Comparison of ENCODE assay signal across 7 mouse cellular contexts in genomic region chr11:77215483-77215882, GRCm38 (mm10). TPM values are rescaled to one million over a fixed set of nuclear protein-coding genes. Genes with fewer than 3 reads are reported as not detected.
DNase-seq lines count a peak whose midpoint lies in the region; ATAC-seq and TF ChIP-seq lines count a peak whose summit lies in the region.

No protein-coding gene starts in this region.

- peaks cover 11% of the 10 kb centered on the region for H3K4me1 ChIP-seq in lung, embryonic 16.5 days (replicated peaks; ENCODE audit: control insufficient read depth, insufficient read depth, low read length)
- peaks cover 4% of the 10 kb centered on the region; the same call in 1 of the 2 replicates for H3K4me1 ChIP-seq in cortical plate, adult 2 months (ENCODE audit: control insufficient read depth, insufficient read depth, low read length)
- H3K4me1 ChIP-seq in hindbrain, postnatal 0 days (ENCODE audit: insufficient read depth, low read length), result no peaks in the 10 kb centered on the region
- H3K4me1 ChIP-seq in midbrain, postnatal 0 days (ENCODE audit: insufficient read depth, low read length), result peaks cover 8% of the 10 kb centered on the region; the same call in 1 of the 2 replicates

- no peaks in the 10 kb centered on the region for H3K27me3 ChIP-seq in lung, embryonic 16.5 days (ENCODE audit: control insufficient read depth, insufficient read depth, low read depth, low read length)
- H3K27me3 ChIP-seq in hindbrain, postnatal 0 days (ENCODE audit: insufficient read depth, low read length), result no peaks in the 10 kb centered on the region
- H3K27me3 ChIP-seq in midbrain, postnatal 0 days (ENCODE audit: insufficient read depth, low read length), result no peaks in the 10 kb centered on the region

- no peaks in the 10 kb centered on the region for H3K9me3 ChIP-seq in lung, embryonic 16.5 days (ENCODE audit: control insufficient read depth, low read length)
- no peaks in the 10 kb centered on the region for H3K9me3 ChIP-seq in hindbrain, postnatal 0 days (ENCODE audit: low read length)
- no peaks in the 10 kb centered on the region for H3K9me3 ChIP-seq in midbrain, postnatal 0 days (ENCODE audit: low read length)

- no peak for TF ChIP-seq CTCF in cortical plate, adult 2 months (IDR thresholded peaks at IDR 0.05; ENCODE audit: extremely low read depth, insufficient read depth, low read length)
- TF ChIP-seq CTCF in hindbrain, postnatal 0 days (IDR thresholded peaks at IDR 0.05; ENCODE audit: low read depth), result no peak
- no peak for TF ChIP-seq CTCF in midbrain, postnatal 0 days (IDR thresholded peaks at IDR 0.05)

- DNase-seq in lung, postnatal 4 days, result no peak
- DNase-seq in hindbrain, postnatal 0 days (ENCODE audit: low spot score), result peak; percentile 34
- DNase-seq in midbrain, postnatal 0 days (ENCODE audit: low spot score), result peak; percentile 18
- DNase-seq in adrenal gland, adult 18-20 months (ENCODE audit: low spot score in 2 of 2), result no peak
- no peak for DNase-seq in urinary bladder, postnatal 4 days (ENCODE audit: low spot score in 2 of 2)

- peak overlapping the region; percentile 89 for H3K9ac ChIP-seq in lung, embryonic 16.5 days (ENCODE audit: low read length)
- H3K9ac ChIP-seq in hindbrain, postnatal 0 days (replicated peaks; ENCODE audit: low read length), result peak overlapping the region; percentile 78
- H3K9ac ChIP-seq in midbrain, postnatal 0 days (replicated peaks; ENCODE audit: low read length, poor library complexity, severe bottlenecking), result peak overlapping the region; percentile 73

- 1% methylated on average over 11 of the region's 11 CpGs for WGBS in lung, embryonic 16.5 days
- WGBS in hindbrain, postnatal 0 days, result 2% methylated on average over 11 of the region's 11 CpGs
- WGBS in midbrain, postnatal 0 days, result under 1% methylated on average over 11 of the region's 11 CpGs

- peak overlapping the region; percentile 84 for H3K4me2 ChIP-seq in lung, embryonic 16.5 days (ENCODE audit: low read depth, low read length)
- H3K4me2 ChIP-seq in hindbrain, postnatal 0 days (ENCODE audit: low read depth, low read length), result peak overlapping the region; percentile 86
- H3K4me2 ChIP-seq in midbrain, postnatal 0 days (ENCODE audit: low read depth, low read length, poor library complexity, severe bottlenecking), result peak overlapping the region; percentile 71

- H3K27ac ChIP-seq in lung, embryonic 16.5 days (ENCODE audit: low read length), result peak overlapping the region; percentile 86
- H3K27ac ChIP-seq in cortical plate, adult 2 months (ENCODE audit: insufficient read depth, low read length), result peak overlapping the region; percentile 93
- peak overlapping the region; percentile 96 for H3K27ac ChIP-seq in hindbrain, postnatal 0 days
- peak overlapping the region; percentile 95 for H3K27ac ChIP-seq in midbrain, postnatal 0 days (ENCODE audit: low read depth, low read length)

- ATAC-seq in lung, embryonic 16.5 days (ENCODE audit: low read depth), result peak; percentile 27
- no peak for ATAC-seq in hindbrain, postnatal 0 days
- ATAC-seq in midbrain, postnatal 0 days (ENCODE audit: low FRiP score), result peak; percentile 18; the same call in 1 of the 2 replicates

- no peaks in the 10 kb centered on the region for H3K36me3 ChIP-seq in lung, embryonic 16.5 days (ENCODE audit: control insufficient read depth, insufficient read depth, low read length)
- no peaks in the 10 kb centered on the region for H3K36me3 ChIP-seq in hindbrain, postnatal 0 days (ENCODE audit: insufficient read depth, low read length)
- no peaks in the 10 kb centered on the region for H3K36me3 ChIP-seq in midbrain, postnatal 0 days (ENCODE audit: insufficient read depth, low read length)

- no peak for TF ChIP-seq POLR2A in cortical plate, adult 2 months (IDR thresholded peaks at IDR 0.05; ENCODE audit: extremely low read depth, insufficient read depth, low read length)

- H3K4me3 ChIP-seq in lung, embryonic 16.5 days (ENCODE audit: low read length), result peak overlapping the region; percentile 85
- H3K4me3 ChIP-seq in cortical plate, adult 2 months (ENCODE audit: insufficient read depth, low read length), result peak overlapping the region; percentile 80
- peak overlapping the region; percentile 64 for H3K4me3 ChIP-seq in hindbrain, postnatal 0 days (ENCODE audit: low read length)
- peak overlapping the region; percentile 62 for H3K4me3 ChIP-seq in midbrain, postnatal 0 days (ENCODE audit: low read depth, low read length)

RNA-seq across cellular contexts. Expression of gene Ssh2, which starts 0.6 kb away (rescaled TPM):
- polyA plus RNA-seq in lung, embryonic 16.5 days (2015; fragmentation: Nextera tagmentation; extraction: Ambion mirVana), result 14.5 and 15.6 TPM in 2 replicates
- polyA plus RNA-seq in cortical plate, adult 2 months (2012; rRNA removed), result 14.9 and 15.0 TPM in 2 replicates
- 30.1 and 30.3 TPM in 2 replicates for total RNA-seq in hindbrain, postnatal 0 days (2014; rRNA removed)
- polyA plus RNA-seq in hindbrain, postnatal 0 days (2015; fragmentation: Nextera tagmentation; extraction: Ambion mirVana), result 10.1 and 10.9 TPM in 2 replicates
- total RNA-seq in midbrain, postnatal 0 days (2014; rRNA removed), result 43.2 and 49.1 TPM in 2 replicates
- polyA plus RNA-seq in midbrain, postnatal 0 days (2015; fragmentation: Nextera tagmentation; extraction: Ambion mirVana), result 12.1 and 14.5 TPM in 2 replicates
- 10 to 100 TPM; 19.5 to 22.3 TPM for total RNA-seq in adrenal gland, adult 18-20 months (2021)

RNA-seq across cellular contexts. Expression of gene Efcab5, which starts 26.7 kb away (rescaled TPM):
- 0.21 and 0.73 TPM in 2 replicates for polyA plus RNA-seq in lung, embryonic 16.5 days (2015; fragmentation: Nextera tagmentation; extraction: Ambion mirVana)
- polyA plus RNA-seq in cortical plate, adult 2 months (2012; rRNA removed), result 2.9 and 4.3 TPM in 2 replicates
- 0.78 and 0.93 TPM in 2 replicates for total RNA-seq in hindbrain, postnatal 0 days (2014; rRNA removed)
- polyA plus RNA-seq in hindbrain, postnatal 0 days (2015; fragmentation: Nextera tagmentation; extraction: Ambion mirVana), result 0.51 and 0.76 TPM in 2 replicates
- total RNA-seq in midbrain, postnatal 0 days (2014; rRNA removed), result 0.44 and 1.3 TPM in 2 replicates
- polyA plus RNA-seq in midbrain, postnatal 0 days (2015; fragmentation: Nextera tagmentation; extraction: Ambion mirVana), result 0.51 and 0.65 TPM in 2 replicates
- total RNA-seq in adrenal gland, adult 18-20 months (2021), result under 1 TPM; 0.22 to 0.80 TPM

Comparison
In these comparisons a context has a peak if more than half of its experiments do, and no peak if none do; other contexts are left out.
1. DNase-seq: peak in hindbrain, postnatal 0 days (single experiment) and midbrain, postnatal 0 days (single experiment); none in lung, postnatal 4 days (0 of 2), adrenal gland, adult 18-20 months (0 of 2) and urinary bladder, postnatal 4 days (0 of 2).
2. Peak in every context shown above with its lines, with median percentiles within 50 percentile points of each other: H3K27ac ChIP-seq, H3K4me2 ChIP-seq, H3K4me3 ChIP-seq and H3K9ac ChIP-seq.